Mouse (Mus musculus) layer of hippocampus, postnatal 36 days (tissue): Measurements from ENCODE around the gene Prkag2. TPM values are rescaled to one million over a fixed set of nuclear protein-coding genes. Genes with fewer than 3 reads are reported as not detected.

Source experiments
- DNase-seq, 2 experiments: peaks; one replicate each; pipeline ENCODE4 v3.0.0; 2022
- total RNA-seq, 2 experiments: library from RNA; stranded (reverse); gene quantifications; 2 replicates each; pipeline ENCODE4 v1.2.3; 2021

The Prkag2 gene
- total RNA-seq, 2 experiments from 2014 or later: 180 to 182 TPM

DNA sequence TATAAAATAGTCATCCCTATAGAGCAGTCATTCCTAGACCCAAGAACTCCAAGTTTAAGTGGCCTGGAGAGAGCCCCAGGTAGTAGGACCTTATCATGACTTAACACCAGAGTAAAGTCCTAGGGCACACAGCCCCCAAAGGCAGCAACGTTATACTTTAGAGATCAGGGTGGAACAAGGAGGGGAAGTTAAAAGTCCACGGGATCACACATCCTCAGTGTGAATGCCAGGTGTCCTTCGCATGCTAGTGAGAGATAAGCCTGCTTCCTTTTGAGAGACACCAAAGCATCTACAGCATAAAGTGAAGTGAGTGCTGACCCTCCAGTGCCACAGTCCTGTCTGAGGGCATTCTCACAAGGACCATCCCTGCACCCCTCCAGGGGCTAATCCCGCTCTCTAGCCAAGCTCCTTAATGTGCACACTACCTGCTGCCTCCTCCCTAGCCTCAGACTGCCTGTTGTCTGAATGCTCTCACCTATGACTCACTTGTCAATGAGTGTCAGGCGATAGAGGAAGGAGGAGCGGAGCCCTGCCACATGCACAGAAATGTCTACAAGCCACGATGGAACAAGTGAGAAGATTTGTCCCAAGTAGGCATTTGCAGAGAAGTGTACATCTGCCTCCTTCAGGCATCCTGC is 132.4 kb downstream of the Prkag2 start:
- DNase-seq: no peak

DNA sequence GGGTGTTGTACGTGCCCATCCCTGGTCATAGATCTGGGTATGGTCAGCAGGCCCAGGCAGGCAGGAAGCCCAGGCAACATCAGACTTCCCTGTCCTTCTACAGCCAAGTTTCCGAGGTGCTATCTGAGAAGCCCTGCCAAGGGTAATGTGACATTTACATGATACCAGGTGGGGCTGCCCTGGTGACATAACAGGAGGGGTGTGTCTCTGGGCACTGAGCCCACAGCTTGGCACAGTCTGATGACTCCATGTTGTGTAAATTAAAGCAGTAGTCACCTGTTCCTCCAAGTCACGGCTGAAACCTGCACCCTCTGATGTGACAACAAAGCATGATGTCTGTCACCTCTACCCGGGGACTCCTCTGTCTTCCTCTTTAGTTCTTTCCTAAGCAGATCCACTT is 136.7 kb downstream of the Prkag2 start:
- no peak for DNase-seq

DNA sequence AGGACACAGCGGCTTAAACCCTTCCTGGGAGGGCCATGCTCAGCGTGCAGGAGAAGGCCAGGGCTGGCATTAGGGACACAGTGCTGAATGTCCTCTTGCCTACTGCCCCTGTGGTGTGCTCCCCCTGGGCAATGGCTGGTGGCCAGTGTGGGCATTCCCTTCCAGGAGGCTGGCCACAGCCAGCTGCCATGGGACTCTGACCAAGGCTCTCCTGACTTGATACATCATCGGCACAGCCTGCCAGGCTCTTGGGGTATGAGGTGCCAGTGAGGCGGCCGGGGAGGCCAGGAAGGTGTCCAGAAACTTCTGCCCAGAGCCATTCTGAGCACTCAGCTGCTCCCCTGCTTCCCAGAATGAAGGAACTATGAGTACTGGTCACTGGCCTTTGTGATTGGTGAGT is 139.7 kb downstream of the Prkag2 start:
- peak; percentile 38 to 67 for DNase-seq

DNA sequence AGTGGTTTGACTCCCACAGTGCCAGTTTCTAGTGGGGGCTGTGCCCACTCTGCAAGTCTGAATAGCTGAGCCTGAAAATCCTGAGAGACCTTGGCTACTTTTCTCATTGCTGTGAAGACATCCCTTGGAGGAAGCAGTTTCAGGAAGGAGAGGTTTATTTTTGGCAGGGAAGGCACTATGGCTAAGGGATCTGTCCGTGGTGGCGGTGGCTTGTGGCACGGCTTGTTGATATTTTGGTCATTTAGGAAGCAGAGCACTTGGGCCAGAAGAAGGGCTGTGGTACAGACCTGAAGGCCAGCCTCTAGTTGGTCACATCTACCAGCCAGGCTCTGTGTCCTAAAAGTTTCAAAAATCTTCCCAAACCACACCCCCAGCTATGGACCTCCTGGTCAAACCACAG is 140.7 kb downstream of the Prkag2 start:
- no peak for DNase-seq

DNA sequence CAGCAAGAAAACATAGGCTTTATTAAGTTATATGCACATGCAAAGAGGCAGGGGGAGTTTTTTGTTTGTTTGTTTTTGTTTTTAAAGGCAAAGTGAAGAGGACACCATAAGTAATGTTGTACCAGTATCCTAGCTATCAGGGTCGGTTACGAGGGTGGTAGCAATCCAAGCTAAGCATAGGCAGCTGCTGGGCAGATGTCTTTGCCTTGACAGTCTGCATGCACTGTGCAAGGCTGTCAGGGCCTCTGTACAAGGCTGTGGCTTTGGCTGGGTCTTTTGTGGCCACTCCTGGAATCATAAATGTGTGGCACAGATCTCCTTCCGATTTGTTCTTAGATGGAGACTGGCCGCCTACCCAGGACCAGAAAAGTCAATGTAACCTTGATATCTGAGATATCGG is 141.8 kb downstream of the Prkag2 start:
- no peak for DNase-seq

DNA sequence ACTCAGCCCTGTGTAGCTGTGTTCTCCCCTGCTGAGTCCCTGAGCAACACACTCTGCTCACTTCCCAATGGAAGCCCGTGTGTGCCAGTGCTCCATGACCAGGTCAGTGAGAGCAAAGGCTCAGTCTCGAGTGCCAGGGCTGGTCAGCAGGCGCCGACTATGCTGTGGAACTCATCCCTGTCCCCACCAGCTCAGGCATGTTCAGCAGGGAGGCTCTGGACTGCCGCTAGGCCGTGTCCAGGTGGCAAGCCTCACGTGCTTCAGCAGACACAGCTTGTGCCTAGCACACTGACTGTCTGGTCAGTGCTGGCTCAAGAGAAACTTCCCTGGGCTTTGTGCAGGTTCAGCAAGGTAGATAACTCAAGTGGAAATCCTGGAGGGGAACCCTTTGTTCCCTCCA is 143.6 kb downstream of the Prkag2 start:
- DNase-seq: no peak

DNA sequence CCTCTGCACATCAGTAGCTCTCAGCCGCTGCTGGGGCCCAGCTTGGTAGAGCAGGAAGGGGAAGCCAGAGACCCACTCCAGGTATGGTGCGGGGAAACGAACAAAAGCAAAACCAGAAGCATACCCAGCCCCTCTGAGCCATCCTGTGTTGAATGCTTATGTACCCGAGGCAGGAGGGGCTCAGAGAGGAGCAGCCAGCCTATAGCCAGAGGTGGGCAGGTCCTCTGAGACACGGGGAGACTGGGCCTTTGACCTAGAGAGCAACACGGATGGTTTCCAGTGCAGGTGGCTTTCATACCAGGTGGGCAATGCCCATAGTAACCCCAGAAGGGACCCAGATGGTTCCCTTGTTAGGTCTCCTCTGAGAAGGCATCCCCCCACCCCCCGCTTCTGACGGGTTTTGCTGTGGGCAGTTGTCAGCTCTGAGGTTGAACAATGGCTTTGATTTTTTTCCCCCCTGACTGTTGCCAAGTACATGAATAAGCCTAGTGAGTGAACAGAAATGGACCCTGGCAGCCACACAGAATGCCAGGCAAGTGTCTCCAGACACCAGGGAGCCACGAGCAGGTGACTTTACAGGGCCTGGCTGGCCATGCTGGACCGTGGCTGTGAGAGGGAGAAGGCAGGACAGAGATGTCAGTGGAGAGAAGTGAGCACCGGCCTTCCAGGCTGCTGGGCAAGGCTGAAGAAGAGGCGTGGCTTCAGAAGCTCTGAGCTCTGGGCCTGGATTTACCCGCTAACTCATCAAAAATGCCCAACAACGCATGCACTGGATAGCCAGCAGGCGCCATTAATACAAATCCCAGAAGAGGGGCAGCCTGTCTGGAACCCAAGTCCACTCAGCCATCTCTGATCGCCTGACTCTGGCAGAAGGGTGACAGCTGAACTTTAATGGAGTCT is 147.3 kb downstream of the Prkag2 start:
- DNase-seq: peak; percentile 30 to 44

DNA sequence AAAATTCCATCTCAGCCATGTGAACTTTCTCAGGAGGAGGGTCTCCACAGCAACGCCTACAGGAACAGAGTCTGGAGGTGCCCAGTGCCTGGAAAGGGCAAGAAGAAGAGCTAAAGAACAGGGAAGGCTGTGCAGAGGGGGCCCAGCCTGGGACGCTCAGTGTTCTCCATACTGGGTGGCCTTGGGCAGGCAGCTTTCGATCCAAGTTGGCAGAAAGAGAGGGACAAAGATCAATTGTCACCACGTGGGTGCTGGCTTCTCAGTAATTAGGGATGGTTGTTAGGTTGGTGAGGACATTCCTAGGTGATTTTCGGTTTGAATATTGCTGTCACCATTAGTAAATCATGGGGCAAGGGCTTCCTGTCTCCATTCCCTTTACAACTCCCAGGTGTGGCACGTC is 148.2 kb downstream of the Prkag2 start:
- DNase-seq: no peak

DNA sequence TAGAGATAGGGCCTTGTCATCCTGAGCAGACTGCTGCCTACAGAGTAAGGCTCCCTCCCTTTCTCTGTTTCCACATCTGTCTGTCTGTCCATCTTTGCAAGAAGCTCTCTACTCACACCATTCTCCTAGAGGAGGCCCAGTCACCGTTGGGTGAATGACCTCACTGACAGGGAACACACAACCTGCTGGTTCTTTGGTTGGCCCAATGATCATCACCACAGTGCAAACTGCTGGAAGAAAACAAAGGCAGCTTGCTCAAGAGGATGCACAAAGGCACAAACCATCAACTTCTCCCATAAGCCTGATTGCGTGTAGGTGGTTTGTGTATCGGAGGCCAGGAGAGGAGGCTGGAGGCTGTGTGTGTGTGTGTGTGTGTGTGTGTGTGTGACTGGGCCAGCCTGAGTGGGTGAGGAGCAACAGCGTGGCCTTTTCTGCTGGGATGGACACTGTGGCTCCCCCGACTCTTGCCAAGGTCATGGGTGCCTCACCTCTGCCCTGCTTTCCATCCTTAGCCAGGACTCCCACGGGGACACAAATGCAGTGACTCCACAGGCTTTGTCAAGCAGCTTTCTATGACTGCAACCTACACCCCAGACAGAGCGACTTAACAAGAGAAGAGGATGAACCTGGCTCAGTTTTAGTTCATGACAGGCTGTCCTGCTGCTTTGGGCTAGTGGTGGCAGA is 149.4 kb downstream of the Prkag2 start:
- no peak for DNase-seq

DNA sequence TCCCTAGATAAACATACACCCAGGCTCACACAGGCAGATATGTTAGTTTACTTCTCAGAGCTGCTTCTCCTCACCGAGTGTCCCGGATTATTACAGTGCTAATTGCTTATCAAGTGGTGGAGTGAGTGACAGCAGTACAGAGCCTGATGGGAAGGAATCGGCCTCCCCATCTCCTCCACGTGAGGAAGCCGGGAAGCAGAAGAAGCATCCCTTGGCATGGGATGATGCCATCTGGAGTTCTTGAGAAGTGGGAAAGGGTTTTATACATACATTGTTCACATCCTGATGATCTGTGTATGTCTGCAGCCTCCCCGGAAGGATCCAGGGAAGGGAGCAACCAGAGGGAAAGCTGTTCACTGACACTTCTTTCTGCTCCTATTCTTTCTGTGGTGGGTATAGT is 150.4 kb downstream of the Prkag2 start:
- DNase-seq: peak; percentile 33 to 41

DNA sequence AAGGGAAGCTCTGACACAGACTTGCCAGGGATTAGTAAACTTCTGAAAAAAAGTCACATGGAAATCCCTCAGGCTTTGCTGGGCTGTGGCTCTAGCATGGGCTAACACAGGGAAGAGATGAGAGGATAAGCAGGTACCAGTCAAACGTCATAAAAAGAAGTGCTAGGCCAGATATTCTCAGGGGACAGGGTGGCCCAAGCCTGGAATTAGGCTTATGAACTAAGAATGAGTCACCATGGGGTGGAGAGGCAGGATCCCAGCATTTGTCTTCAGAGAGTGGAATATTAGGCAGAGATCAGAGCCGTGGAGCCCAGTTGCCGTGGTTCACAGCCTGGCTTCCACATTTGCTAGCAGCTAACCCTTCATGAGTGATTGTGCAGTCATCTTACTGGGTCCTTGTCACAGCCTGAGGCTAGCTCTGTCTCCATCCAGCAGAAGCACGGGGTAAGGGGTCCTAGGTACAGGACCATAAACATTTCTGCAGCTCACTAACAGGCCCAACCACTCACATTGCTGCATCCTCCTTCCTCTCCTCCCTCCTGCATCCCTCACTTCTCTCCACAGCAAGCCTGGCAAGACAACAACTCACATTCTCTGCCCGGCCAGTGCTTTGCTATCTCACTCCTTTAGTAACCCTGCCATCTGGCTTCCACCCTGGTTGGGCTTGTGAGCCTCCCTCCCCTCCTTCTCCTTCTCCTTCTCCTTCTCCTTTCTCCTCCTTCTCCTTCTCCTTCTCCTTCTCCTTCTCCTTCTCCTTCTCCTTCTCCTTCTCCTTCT is 162.2 kb downstream of the Prkag2 start:
- no peak for DNase-seq

DNA sequence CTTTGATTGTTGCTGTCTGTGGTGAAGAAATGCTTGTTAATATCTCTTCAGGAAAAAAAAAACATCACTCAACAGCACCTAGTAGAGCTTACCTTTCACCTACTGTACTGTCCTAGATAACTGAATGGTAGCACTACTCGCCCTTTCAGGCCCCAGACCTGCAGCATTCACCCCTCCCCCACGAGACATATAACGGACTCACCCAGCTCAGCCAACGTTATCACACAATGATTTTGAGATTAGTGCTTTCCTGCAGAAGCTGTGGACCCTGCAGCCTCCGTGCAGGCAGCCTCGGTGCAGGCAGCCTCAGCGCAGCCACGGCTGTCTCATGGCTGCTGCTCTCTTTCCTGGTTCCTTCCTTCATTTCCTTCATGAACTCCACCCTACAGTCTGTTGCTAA is 164.0 kb downstream of the Prkag2 start:
- no peak for DNase-seq

DNA sequence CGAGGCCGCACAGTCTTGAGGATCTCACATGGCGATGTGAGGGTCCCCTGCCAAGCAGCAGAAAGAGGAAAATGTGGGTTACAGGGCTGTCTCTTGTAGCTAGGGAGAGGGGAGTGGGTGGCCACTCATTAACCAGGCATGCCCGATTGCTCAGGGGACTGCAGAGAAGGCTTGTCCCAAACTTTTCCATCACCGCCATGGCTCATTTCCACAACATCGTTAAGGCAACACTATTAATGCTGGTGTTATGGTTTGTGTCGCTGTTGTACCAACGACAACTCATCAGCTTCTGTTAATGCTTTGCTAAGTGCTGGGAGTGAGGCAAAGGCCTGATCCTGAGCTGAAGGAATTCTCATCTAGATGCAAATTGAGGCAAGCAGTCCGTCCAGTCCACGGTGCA is 165.0 kb downstream of the Prkag2 start:
- no peak for DNase-seq

DNA sequence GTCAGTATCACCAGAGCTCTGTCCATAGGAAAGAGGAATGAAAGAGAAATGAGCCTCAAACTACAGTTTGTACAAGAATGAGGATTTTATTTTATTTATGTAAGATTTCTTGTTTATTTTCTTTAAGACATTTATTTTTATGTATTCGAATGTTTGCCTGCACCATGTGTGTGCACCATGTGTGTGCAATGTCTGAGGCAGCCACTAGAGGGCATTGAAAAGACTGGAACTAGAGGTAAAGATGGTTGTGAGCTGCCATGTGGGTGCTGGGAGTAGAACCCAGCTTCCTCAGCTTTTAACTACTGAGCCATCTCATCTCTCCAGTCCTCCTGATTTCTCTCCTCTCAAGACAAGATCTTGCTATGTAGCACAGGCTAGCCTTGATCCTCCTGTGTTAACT is 166.7 kb downstream of the Prkag2 start:
- DNase-seq: no peak

DNA sequence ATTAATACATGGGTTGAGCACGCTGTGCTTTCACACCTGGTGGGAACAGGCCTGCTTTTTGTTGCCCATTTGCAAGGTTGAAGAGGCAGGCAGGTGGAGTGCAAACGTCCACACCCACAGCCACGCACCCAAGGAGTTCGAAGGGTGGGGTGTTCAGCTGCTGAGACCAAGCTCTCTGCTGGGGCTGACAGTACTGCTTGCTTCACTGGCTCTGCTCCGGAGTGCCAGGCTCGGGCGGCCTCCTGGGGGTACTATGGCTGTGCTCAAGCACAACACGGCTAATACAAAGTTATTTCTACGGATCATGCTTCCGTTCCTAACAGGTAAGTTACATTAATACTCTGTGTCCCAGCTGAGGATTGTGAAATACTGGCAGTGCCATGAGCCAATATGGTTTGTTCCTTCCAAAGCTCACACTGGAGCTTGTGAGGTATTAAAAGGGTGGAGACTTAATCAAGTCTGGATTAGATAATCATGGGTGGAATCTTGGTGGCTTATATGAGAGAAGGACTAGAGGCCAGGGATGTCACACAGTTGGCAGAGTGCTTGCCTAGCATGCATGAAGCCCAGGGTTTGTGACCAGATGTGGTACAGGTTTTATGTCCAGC is 168.8 kb downstream of the Prkag2 start:
- no peak for DNase-seq

DNA sequence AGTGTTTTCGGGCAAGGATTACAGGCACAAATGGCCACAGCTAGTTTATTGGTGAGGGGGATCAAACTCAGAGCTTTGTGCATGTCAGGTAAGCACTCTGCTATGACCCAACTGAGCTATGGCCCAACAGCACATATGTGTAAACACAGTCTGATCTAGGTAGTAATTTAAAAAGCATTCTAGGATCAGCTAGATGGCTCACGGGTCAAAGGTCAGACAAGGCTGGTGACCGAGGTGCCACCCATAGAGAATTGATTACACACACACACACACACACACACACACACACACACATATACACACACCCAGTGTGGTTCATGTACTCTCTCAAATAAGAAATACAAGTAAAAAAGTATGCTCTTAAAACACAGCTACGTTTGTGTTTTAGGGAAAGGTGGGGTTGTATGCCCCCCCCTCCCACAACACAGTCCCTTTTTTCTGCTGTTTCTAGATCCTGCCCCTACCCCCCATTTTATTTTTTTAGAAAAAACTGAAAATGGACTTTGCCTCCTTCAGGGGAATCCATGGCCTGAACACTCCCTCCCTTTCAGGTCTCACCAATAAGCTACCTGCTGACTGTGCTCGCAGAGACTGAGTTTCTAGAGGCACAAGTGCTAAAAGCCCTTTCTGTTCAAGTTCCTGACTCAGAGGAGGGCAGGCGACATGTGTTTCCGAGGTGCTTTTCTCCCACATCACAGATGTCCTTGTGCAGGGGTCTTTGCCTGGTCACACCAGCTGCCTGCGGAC is 169.4 kb downstream of the Prkag2 start:
- DNase-seq: no peak

DNA sequence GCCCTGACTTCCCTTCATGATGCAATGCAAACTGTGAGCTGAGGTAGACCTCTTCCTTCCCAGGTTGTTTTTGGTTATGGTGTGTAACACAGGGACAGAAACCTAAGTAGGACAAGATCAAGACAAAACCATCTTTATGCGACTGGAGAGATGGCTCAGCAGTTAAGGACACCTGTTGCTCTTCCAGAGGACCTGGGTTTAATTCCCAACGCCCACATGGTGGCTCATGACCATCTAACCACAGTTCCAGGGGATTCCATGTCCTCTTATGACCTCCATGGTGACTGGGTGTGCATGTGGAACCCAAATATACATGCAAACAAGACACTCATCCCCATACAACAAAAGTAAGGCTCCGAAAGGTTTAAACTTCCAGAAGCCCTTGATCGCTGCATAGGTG is 171.6 kb downstream of the Prkag2 start:
- no peak for DNase-seq

DNA sequence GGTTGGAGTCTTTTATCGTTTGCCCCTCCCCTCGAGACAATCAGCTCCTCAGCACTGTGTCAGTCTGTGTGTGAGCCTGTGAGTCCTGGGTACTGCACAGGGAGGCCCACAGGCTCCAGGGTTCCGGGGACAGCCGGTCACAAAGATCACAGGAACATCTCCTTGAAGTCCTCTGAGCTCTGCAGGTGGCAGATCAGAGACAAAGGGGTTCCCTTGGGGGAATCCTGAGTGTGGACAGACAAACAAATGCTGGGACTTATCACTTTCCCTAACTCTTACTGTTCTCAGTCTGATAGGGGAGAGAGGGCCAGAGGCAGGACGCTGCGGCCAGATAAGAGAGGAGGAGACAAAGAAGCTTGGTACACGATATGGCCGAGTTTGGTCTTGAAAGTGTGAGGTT is 172.7 kb downstream of the Prkag2 start:
- no peak for DNase-seq

DNA sequence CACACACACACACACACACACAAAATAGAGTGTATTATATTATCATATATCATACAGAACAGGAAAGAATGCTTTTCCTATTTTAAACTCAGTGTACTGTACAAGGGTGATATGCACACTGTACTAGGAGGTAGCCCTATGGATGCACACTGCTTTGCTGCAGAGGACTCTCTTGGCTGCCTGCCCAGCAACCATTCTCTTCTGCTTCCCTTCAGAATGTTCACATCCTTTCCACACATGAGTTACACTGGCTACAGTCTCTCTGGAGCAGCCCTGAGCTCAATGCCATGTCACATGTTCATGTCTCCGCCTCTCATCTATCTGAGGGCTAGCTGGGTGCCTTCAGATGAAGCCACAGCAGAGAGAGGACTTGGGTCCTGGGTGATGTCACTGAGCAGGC is 181.3 kb downstream of the Prkag2 start:
- DNase-seq: no peak

DNA sequence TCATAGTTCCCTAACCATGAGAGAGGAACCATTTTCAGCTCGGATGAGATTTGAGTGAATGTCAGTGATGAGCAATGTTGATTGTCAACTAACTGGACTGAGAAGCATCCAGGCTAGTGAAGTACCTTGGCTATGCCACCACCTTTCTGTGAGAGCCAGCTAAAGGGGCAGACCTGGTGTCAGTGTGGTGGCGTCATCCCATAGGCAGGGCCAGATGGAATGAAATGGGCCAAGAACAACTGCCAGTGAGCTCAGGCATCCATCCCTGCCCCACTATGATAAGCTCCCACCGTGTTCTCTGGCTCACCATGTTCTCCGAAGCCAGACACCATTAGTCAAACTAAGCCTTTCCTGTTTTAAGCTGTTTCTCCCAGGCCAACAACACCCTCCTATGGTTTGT is 183.9 kb downstream of the Prkag2 start:
- DNase-seq: no peak

DNA sequence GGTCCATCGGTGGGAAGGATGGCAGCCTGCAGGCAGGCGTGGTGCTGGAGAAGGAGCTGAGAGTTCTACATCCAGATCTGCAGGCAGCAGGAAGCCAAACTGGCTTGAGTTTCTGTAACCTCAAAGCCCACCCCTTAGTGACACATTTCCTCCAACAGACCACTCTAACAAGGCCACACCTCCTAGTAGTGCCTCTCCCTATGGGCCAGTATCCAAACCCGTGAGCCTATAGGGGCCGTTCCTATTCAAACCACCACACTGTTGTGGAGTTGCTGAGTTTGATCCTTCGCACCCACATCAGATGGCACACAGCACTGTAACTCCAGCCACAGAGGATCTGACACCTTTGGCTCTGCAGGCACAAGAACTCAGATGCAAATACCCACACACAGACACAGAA is 185.3 kb downstream of the Prkag2 start:
- no peak for DNase-seq

DNA sequence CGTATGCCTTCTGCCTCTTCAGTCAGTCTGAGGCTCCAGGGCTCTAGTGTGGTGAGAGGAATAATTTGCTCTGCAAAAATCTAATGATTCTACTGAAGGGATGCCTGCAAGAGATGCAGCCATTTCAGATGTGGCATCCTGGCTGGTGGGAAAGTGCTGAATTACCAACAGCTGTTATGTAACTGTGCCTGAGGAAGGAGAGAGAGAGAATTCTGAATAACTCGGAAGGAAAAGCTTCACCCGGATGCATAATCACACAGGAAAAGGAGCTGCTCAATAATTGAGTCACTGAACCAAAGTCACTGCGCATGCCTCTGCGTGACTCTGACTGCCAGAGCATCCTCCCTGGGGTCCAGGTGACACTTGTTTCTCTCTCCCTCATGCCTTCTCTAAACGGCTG is 186.8 kb downstream of the Prkag2 start:
- DNase-seq: no peak
